Mouse (Mus musculus) hindbrain, embryonic 15.5 days (tissue): ENCODE results near the gene Pip4k2c. TPM values are rescaled to one million over a fixed set of nuclear protein-coding genes. Genes with fewer than 3 reads are reported as not detected.
A peak's percentile ranks its signal among the peaks of the same experiment; 100 is the strongest.

ENCODE experiments used
- ATAC-seq: fragments of 200-750 bp; cut with Nextera tagmentation; 2 replicates; pipeline ENCODE4 v1.8.0; 2017; ENCODE audit warnings: low read depth, moderate number of reproducible peaks, moderate TSS enrichment; ENCODE audit not compliant: low FRiP score
- H3K27ac ChIP-seq: fragments of 300-500 bp; sonication (generic); replicated peaks from 2 replicates; pipeline ENCODE4 v1.5.1; 2015; ENCODE audit warnings: mild to moderate bottlenecking, inconsistent platforms
- H3K27me3 ChIP-seq: fragments of 300-500 bp; sonication (generic); 2 replicates; pipeline ENCODE4 v1.6.1; 2015; ENCODE audit warnings: control low read depth, inconsistent platforms
- H3K36me3 ChIP-seq: fragments of 300-500 bp; sonication (generic); 2 replicates; pipeline ENCODE4 v1.6.1; 2015; ENCODE audit warnings: control low read depth, inconsistent platforms
- H3K4me1 ChIP-seq: fragments of 300-500 bp; sonication (generic); replicated peaks from 2 replicates; pipeline ENCODE4 v1.6.1; 2015; ENCODE audit warnings: control low read depth, inconsistent platforms
- H3K4me2 ChIP-seq: fragments of 300-500 bp; sonication (generic); 2 replicates; pipeline ENCODE4 v1.6.1; 2015; ENCODE audit warnings: moderate library complexity, mild to moderate bottlenecking, inconsistent platforms
- H3K4me3 ChIP-seq: fragments of 300-500 bp; sonication (generic); 2 replicates; pipeline ENCODE4 v1.5.1; 2015; ENCODE audit warnings: mild to moderate bottlenecking, inconsistent platforms
- H3K9ac ChIP-seq: fragments of 300-500 bp; sonication (generic); 2 replicates; pipeline ENCODE4 v1.6.1; 2015; ENCODE audit warnings: inconsistent platforms
- H3K9me3 ChIP-seq: fragments of 300-500 bp; sonication (generic); 2 replicates; pipeline ENCODE4 v1.6.1; 2016; ENCODE audit warnings: control low read depth, inconsistent platforms
- WGBS: fragments of 180-500 bp; shearing (Covaris S2); methylation state at CpG from one replicate; pipeline ENCODE4 v1.1.7; 2015; 5-methylcytosine and 5-hydroxymethylcytosine counted together
- polyA plus RNA-seq: library from polyadenylated mRNA; unstranded; fragments of >200 nt; fragmentation: Nextera tagmentation; extraction: Ambion mirVana; gene quantifications from 2 replicates; pipeline ENCODE4 v1.2.1, GENCODE M21; 2015

Gene Pip4k2c
- 19.1 and 19.6 TPM in 2 replicates for polyA plus RNA-seq

GRCm38 (mm10) chr10:127211414-127211854 lies at the start of gene Pip4k2c:
TSS of gene Pip4k2c (minus strand) at chr10:127211585.
- no peaks in the 10 kb centered on the region for H3K27me3 ChIP-seq
- peaks cover 7% of the 10 kb centered on the region; the same call in 1 of the 2 replicates for H3K36me3 ChIP-seq
- ATAC-seq: peak; percentile 96
- peak within 1 kb of the TSS; percentile 70 for H3K27ac ChIP-seq
- under 1% methylated on average over 44 of the region's 47 CpGs for WGBS
- H3K4me2 ChIP-seq: peak within 1 kb of the TSS; percentile 93
- H3K4me1 ChIP-seq: peaks cover 15% of the 10 kb centered on the region
- H3K9ac ChIP-seq: peak within 1 kb of the TSS; percentile 85
- H3K4me3 ChIP-seq: peak within 1 kb of the TSS; percentile 81
- H3K9me3 ChIP-seq: no peaks in the 10 kb centered on the region

- no peaks in the 10 kb centered on the region for H3K27me3 ChIP-seq
- no peak for ATAC-seq
- H3K4me3 ChIP-seq: peak overlapping the region; percentile 64; the same call in 1 of the 2 replicates
Measured at GRCm38 (mm10) chr10:127258489-127258888, 47.1 kb upstream of the Pip4k2c start.

GRCm38 (mm10) chr10:127257790-127258189 lies 46.4 kb upstream of the Pip4k2c start:
- H3K4me1 ChIP-seq: peaks cover 60% of the 10 kb centered on the region
- no peaks in the 10 kb centered on the region for H3K27me3 ChIP-seq
- WGBS: 86% methylated on average over 6 of the region's 6 CpGs
- no peak for ATAC-seq
- H3K9ac ChIP-seq: no peak overlapping the region
- H3K9me3 ChIP-seq: no peaks in the 10 kb centered on the region
- H3K4me2 ChIP-seq: no peak overlapping the region
- H3K4me3 ChIP-seq: no peak overlapping the region
- H3K36me3 ChIP-seq: peaks cover 2% of the 10 kb centered on the region; the same call in 1 of the 2 replicates
- no peak overlapping the region for H3K27ac ChIP-seq

More at GRCm38 (mm10) chr10:127258489-127258888, 47.1 kb upstream of the Pip4k2c start:
- Histone ChIP-seq H3K27ac (no peak overlapping the region), H3K36me3 (peaks cover 2% of the 10 kb centered on the region; the same call in 1 of the 2 replicates), H3K9ac (no peak overlapping the region), H3K4me2 (peak overlapping the region; percentile 64), H3K9me3 (no peaks in the 10 kb centered on the region), H3K4me1 (peaks cover 64% of the 10 kb centered on the region)
- 76% methylated on average over 8 of the region's 8 CpGs for WGBS

GRCm38 (mm10) chr10:127255625-127256345 lies 44.4 kb upstream of the Pip4k2c start:
- WGBS: 23% methylated on average over 14 of the region's 14 CpGs

GRCm38 (mm10) chr10:127250810-127251209 lies 39.4 kb upstream of the Pip4k2c start:
- H3K27me3 ChIP-seq: no peaks in the 10 kb centered on the region
- H3K9me3 ChIP-seq: no peaks in the 10 kb centered on the region
- WGBS: 91% methylated on average over 5 of the region's 5 CpGs
- no peak overlapping the region for H3K9ac ChIP-seq
- no peak for ATAC-seq
- peaks cover 2% of the 10 kb centered on the region; the same call in 1 of the 2 replicates for H3K4me1 ChIP-seq
- H3K4me2 ChIP-seq: no peak overlapping the region
- H3K36me3 ChIP-seq: peaks cover 19% of the 10 kb centered on the region
- H3K4me3 ChIP-seq: no peak overlapping the region
- H3K27ac ChIP-seq: no peak overlapping the region

More at GRCm38 (mm10) chr10:127255625-127256345, 44.4 kb upstream of the Pip4k2c start:
- H3K4me3 ChIP-seq: no peak overlapping the region
- peaks cover 2% of the 10 kb centered on the region; the same call in 1 of the 2 replicates for H3K36me3 ChIP-seq
- no peak overlapping the region for H3K27ac ChIP-seq
- no peaks in the 10 kb centered on the region for H3K9me3 ChIP-seq
- ATAC-seq: peak; percentile 36; the same call in 1 of the 2 replicates
- no peak overlapping the region for H3K9ac ChIP-seq
- peak overlapping the region; percentile 32 for H3K4me2 ChIP-seq
- peaks cover 51% of the 10 kb centered on the region for H3K4me1 ChIP-seq
- H3K27me3 ChIP-seq: no peaks in the 10 kb centered on the region

GRCm38 (mm10) chr10:127238241-127238824 lies 26.9 kb upstream of the Pip4k2c start:
- WGBS: 68% methylated on average over 18 of the region's 18 CpGs
- peaks cover 77% of the 10 kb centered on the region for H3K36me3 ChIP-seq
- no peak overlapping the region for H3K9ac ChIP-seq
- no peak overlapping the region for H3K4me2 ChIP-seq
- H3K27ac ChIP-seq: no peak overlapping the region
- ATAC-seq: no peak
- H3K27me3 ChIP-seq: no peaks in the 10 kb centered on the region
- H3K4me1 ChIP-seq: no peaks in the 10 kb centered on the region
- H3K4me3 ChIP-seq: no peak overlapping the region
- no peaks in the 10 kb centered on the region for H3K9me3 ChIP-seq

- H3K9me3 ChIP-seq: no peaks in the 10 kb centered on the region
- no peaks in the 10 kb centered on the region for H3K4me1 ChIP-seq
- no peak; the same call in 1 of the 2 replicates for ATAC-seq
- no peak overlapping the region for H3K4me3 ChIP-seq
- WGBS: 33% methylated on average over 9 of the region's 9 CpGs
- no peak overlapping the region for H3K27ac ChIP-seq
- H3K9ac ChIP-seq: no peak overlapping the region
- peaks cover 74% of the 10 kb centered on the region for H3K36me3 ChIP-seq
- no peaks in the 10 kb centered on the region for H3K27me3 ChIP-seq
- H3K4me2 ChIP-seq: no peak overlapping the region
Measured at GRCm38 (mm10) chr10:127236541-127236940, 25.2 kb upstream of the Pip4k2c start.

- Histone ChIP-seq H3K9me3 (no peaks in the 10 kb centered on the region), H3K4me1 (no peaks in the 10 kb centered on the region), H3K9ac (no peak overlapping the region), H3K27me3 (no peaks in the 10 kb centered on the region), H3K4me3 (no peak overlapping the region), H3K4me2 (no peak overlapping the region), H3K36me3 (peaks cover 73% of the 10 kb centered on the region), H3K27ac (no peak overlapping the region)
- no peak for ATAC-seq
- WGBS: 81% methylated on average over 9 of the region's 9 CpGs
Measured at GRCm38 (mm10) chr10:127233141-127233540, 21.8 kb upstream of the Pip4k2c start.

- ATAC-seq: no peak
- Histone ChIP-seq H3K27me3 (no peaks in the 10 kb centered on the region), H3K4me2 (no peak overlapping the region), H3K4me1 (no peaks in the 10 kb centered on the region), H3K36me3 (peaks cover 69% of the 10 kb centered on the region), H3K9me3 (no peaks in the 10 kb centered on the region), H3K27ac (no peak overlapping the region), H3K4me3 (no peak overlapping the region), H3K9ac (no peak overlapping the region)
- WGBS: 81% methylated on average over 14 of the region's 14 CpGs
Measured at GRCm38 (mm10) chr10:127231741-127232140, 20.4 kb upstream of the Pip4k2c start.

GRCm38 (mm10) chr10:127230693-127231092 lies 19.3 kb upstream of the Pip4k2c start:
- ATAC-seq: no peak
- no peak overlapping the region for H3K4me2 ChIP-seq
- H3K27ac ChIP-seq: no peak overlapping the region
- H3K36me3 ChIP-seq: peaks cover 64% of the 10 kb centered on the region
- WGBS: 92% methylated on average over 12 of the region's 12 CpGs
- no peaks in the 10 kb centered on the region for H3K9me3 ChIP-seq
- no peak overlapping the region for H3K9ac ChIP-seq
- no peak overlapping the region for H3K4me3 ChIP-seq
- no peaks in the 10 kb centered on the region for H3K27me3 ChIP-seq
- no peaks in the 10 kb centered on the region for H3K4me1 ChIP-seq

GRCm38 (mm10) chr10:127228897-127229296 lies 17.5 kb upstream of the Pip4k2c start:
- H3K9me3 ChIP-seq: no peaks in the 10 kb centered on the region
- WGBS: 29% methylated on average over 4 of the region's 4 CpGs
- H3K27me3 ChIP-seq: no peaks in the 10 kb centered on the region
- H3K36me3 ChIP-seq: peaks cover 59% of the 10 kb centered on the region
- H3K4me1 ChIP-seq: no peaks in the 10 kb centered on the region
- no peak overlapping the region for H3K4me2 ChIP-seq
- H3K9ac ChIP-seq: no peak overlapping the region
- no peak for ATAC-seq
- H3K4me3 ChIP-seq: no peak overlapping the region
- no peak overlapping the region for H3K27ac ChIP-seq

- H3K9me3 ChIP-seq: no peaks in the 10 kb centered on the region
- H3K36me3 ChIP-seq: peaks cover 44% of the 10 kb centered on the region
- WGBS: 87% methylated on average over 8 of the region's 8 CpGs
- no peak overlapping the region for H3K9ac ChIP-seq
- no peaks in the 10 kb centered on the region for H3K27me3 ChIP-seq
- H3K4me2 ChIP-seq: no peak overlapping the region
- H3K4me3 ChIP-seq: no peak overlapping the region
- no peak for ATAC-seq
- no peaks in the 10 kb centered on the region for H3K4me1 ChIP-seq
- no peak overlapping the region for H3K27ac ChIP-seq
Measured at GRCm38 (mm10) chr10:127227163-127227562, 15.8 kb upstream of the Pip4k2c start.
